Mouse (Mus musculus) forebrain, embryonic 15.5 days (tissue): ENCODE data around the gene Rev3l. TPM values are rescaled to one million over a fixed set of nuclear protein-coding genes. Genes with fewer than 3 reads are reported as not detected.
A peak's percentile ranks its signal among the peaks of the same experiment; 100 is the strongest.

Experiments
- ATAC-seq: fragments of 200-750 bp; cut with Nextera tagmentation; replicated peaks from 2 replicates; pipeline ENCODE4 v1.8.0; 2017; ENCODE audit warnings: mild to moderate bottlenecking, moderate TSS enrichment, moderate library complexity
- H3K27ac ChIP-seq: fragments of 300-500 bp; sonication (generic); replicated peaks from 2 replicates; pipeline ENCODE4 v1.5.1; 2015; ENCODE audit warnings: mild to moderate bottlenecking, inconsistent platforms
- H3K27me3 ChIP-seq: fragments of 300-500 bp; sonication (generic); 2 replicates; pipeline ENCODE4 v1.6.1; 2015; ENCODE audit warnings: inconsistent platforms
- H3K36me3 ChIP-seq: fragments of 300-500 bp; sonication (generic); 2 replicates; pipeline ENCODE4 v1.6.1; 2015; ENCODE audit warnings: mild to moderate bottlenecking, inconsistent platforms
- H3K4me1 ChIP-seq: fragments of 300-500 bp; sonication (generic); 2 replicates; pipeline ENCODE4 v1.6.1; 2015; ENCODE audit warnings: inconsistent platforms
- H3K4me2 ChIP-seq: fragments of 300-500 bp; sonication (generic); replicated peaks from 2 replicates; pipeline ENCODE4 v1.6.1; 2015; ENCODE audit warnings: mild to moderate bottlenecking, inconsistent platforms
- H3K4me3 ChIP-seq: fragments of 300-500 bp; sonication (generic); 2 replicates; pipeline ENCODE4 v1.5.1; 2015; ENCODE audit warnings: mild to moderate bottlenecking, inconsistent platforms
- H3K9ac ChIP-seq: fragments of 300-500 bp; sonication (generic); replicated peaks from 2 replicates; pipeline ENCODE4 v1.6.1; 2015; ENCODE audit warnings: mild to moderate bottlenecking, inconsistent platforms
- H3K9me3 ChIP-seq: fragments of 300-500 bp; sonication (generic); 2 replicates; pipeline ENCODE4 v1.6.1; 2016; ENCODE audit warnings: inconsistent platforms
- WGBS: fragments of 180-500 bp; shearing (Covaris S2); methylation state at CpG from one replicate; pipeline ENCODE4 v1.1.7; 2015; ENCODE audit warnings: mixed read lengths; 5-methylcytosine and 5-hydroxymethylcytosine counted together
- polyA plus RNA-seq: library from polyadenylated mRNA; unstranded; fragments of >200 nt; fragmentation: Nextera tagmentation; extraction: Ambion mirVana; gene quantifications from 2 replicates; pipeline ENCODE4 v1.2.1, GENCODE M21; 2015

Rev3l gene
- polyA plus RNA-seq, 1 experiment from 2014 or later, result 26.4 TPM

- Histone ChIP-seq H3K4me2 (no peak overlapping the region), H3K27ac (no peak overlapping the region), H3K9me3 (no peaks in the 10 kb centered on the region), H3K4me3 (no peak overlapping the region), H3K36me3 (peaks cover 56% of the 10 kb centered on the region), H3K4me1 (no peaks in the 10 kb centered on the region), H3K27me3 (no peaks in the 10 kb centered on the region), H3K9ac (no peak overlapping the region)
- 66% methylated on average over 3 of the region's 3 CpGs for WGBS
- no peak for ATAC-seq
Observed at GRCm38 (mm10) chr10:39811507-39811906, 79.6 kb downstream of the Rev3l start.

- ATAC-seq, result no peak
- H3K9me3 ChIP-seq, result no peaks in the 10 kb centered on the region
- H3K4me2 ChIP-seq, result no peak overlapping the region
- H3K27me3 ChIP-seq, result no peaks in the 10 kb centered on the region
- WGBS, result 73% methylated on average over 1 of the region's 1 CpGs
- peaks cover 35% of the 10 kb centered on the region for H3K36me3 ChIP-seq
- no peaks in the 10 kb centered on the region for H3K4me1 ChIP-seq
- no peak overlapping the region for H3K4me3 ChIP-seq
- H3K27ac ChIP-seq, result no peak overlapping the region
- H3K9ac ChIP-seq, result no peak overlapping the region
Observed at GRCm38 (mm10) chr10:39842621-39843020, 110.7 kb downstream of the Rev3l start.

- peaks cover 57% of the 10 kb centered on the region for H3K36me3 ChIP-seq
Observed at GRCm38 (mm10) chr10:39865509-39865908, 133.6 kb downstream of the Rev3l start.

GRCm38 (mm10) chr10:39888621-39889020 is 156.7 kb downstream of the Rev3l start:
- Histone ChIP-seq H3K36me3 (no peaks in the 10 kb centered on the region), H3K4me1 (no peaks in the 10 kb centered on the region), H3K27ac (no peak overlapping the region), H3K4me3 (no peak overlapping the region), H3K9ac (no peak overlapping the region), H3K27me3 (no peaks in the 10 kb centered on the region), H3K9me3 (no peaks in the 10 kb centered on the region), H3K4me2 (no peak overlapping the region)
- WGBS, result 81% methylated on average over 3 of the region's 3 CpGs
- ATAC-seq, result no peak

More at GRCm38 (mm10) chr10:39865509-39865908, 133.6 kb downstream of the Rev3l start:
- Histone ChIP-seq H3K4me1 (no peaks in the 10 kb centered on the region), H3K4me2 (no peak overlapping the region), H3K27ac (no peak overlapping the region), H3K4me3 (no peak overlapping the region), H3K27me3 (no peaks in the 10 kb centered on the region), H3K9ac (no peak overlapping the region), H3K9me3 (no peaks in the 10 kb centered on the region)
- 96% methylated on average over 2 of the region's 2 CpGs for WGBS
- no peak for ATAC-seq

GRCm38 (mm10) chr10:39893702-39894697 is 162.1 kb downstream of the Rev3l start:
- Histone ChIP-seq H3K4me3 (no peak overlapping the region), H3K4me2 (no peak overlapping the region), H3K27ac (no peak overlapping the region), H3K27me3 (no peaks in the 10 kb centered on the region), H3K9ac (no peak overlapping the region), H3K36me3 (no peaks in the 10 kb centered on the region), H3K9me3 (no peaks in the 10 kb centered on the region), H3K4me1 (peaks cover 9% of the 10 kb centered on the region)
- no peak for ATAC-seq
- WGBS, result 75% methylated on average over 11 of the region's 11 CpGs

- H3K27me3 ChIP-seq, result no peaks in the 10 kb centered on the region
- no peak overlapping the region for H3K4me2 ChIP-seq
- H3K9ac ChIP-seq, result no peak overlapping the region
- no peak for ATAC-seq
- no peaks in the 10 kb centered on the region for H3K36me3 ChIP-seq
- H3K27ac ChIP-seq, result no peak overlapping the region
- peaks cover 12% of the 10 kb centered on the region for H3K4me1 ChIP-seq
- 84% methylated on average over 5 of the region's 5 CpGs for WGBS
- H3K9me3 ChIP-seq, result no peaks in the 10 kb centered on the region
- H3K4me3 ChIP-seq, result no peak overlapping the region
Observed at GRCm38 (mm10) chr10:39896503-39896902, 164.6 kb downstream of the Rev3l start.

GRCm38 (mm10) chr10:39898874-39899371 is 167.0 kb downstream of the Rev3l start, which contains the start of gene Mfsd4b4:
Gene Mfsd4b4 (minus strand): TSS chr10:39899238.
- peak within 1 kb of the TSS; percentile 82 for H3K4me2 ChIP-seq
- H3K27ac ChIP-seq, result peak within 1 kb of the TSS; percentile 79
- peak within 1 kb of the TSS; percentile 83 for H3K9ac ChIP-seq
- H3K36me3 ChIP-seq, result no peaks in the 10 kb centered on the region
- H3K4me1 ChIP-seq, result peaks cover 12% of the 10 kb centered on the region
- no peaks in the 10 kb centered on the region for H3K9me3 ChIP-seq
- peak within 1 kb of the TSS; percentile 61 for H3K4me3 ChIP-seq
- peak; percentile 99 for ATAC-seq
- H3K27me3 ChIP-seq, result no peaks in the 10 kb centered on the region
- under 1% methylated on average over 40 of the region's 41 CpGs for WGBS

- Histone ChIP-seq H3K9me3 (no peaks in the 10 kb centered on the region), H3K9ac (no peak overlapping the region), H3K4me1 (peaks cover 4% of the 10 kb centered on the region; the same call in 1 of the 2 replicates), H3K36me3 (no peaks in the 10 kb centered on the region), H3K27ac (no peak overlapping the region), H3K4me2 (no peak overlapping the region), H3K27me3 (no peaks in the 10 kb centered on the region), H3K4me3 (no peak overlapping the region)
- ATAC-seq, result no peak
- 74% methylated on average over 3 of the region's 3 CpGs for WGBS
Observed at GRCm38 (mm10) chr10:39904191-39904590, 172.3 kb downstream of the Rev3l start.

GRCm38 (mm10) chr10:39906799-39907658 is 175.1 kb downstream of the Rev3l start:
- no peak overlapping the region for H3K27ac ChIP-seq
- H3K4me2 ChIP-seq, result no peak overlapping the region
- H3K36me3 ChIP-seq, result no peaks in the 10 kb centered on the region
- WGBS, result 81% methylated on average over 10 of the region's 10 CpGs
- no peak for ATAC-seq
- no peak overlapping the region for H3K9ac ChIP-seq
- H3K9me3 ChIP-seq, result no peaks in the 10 kb centered on the region
- H3K4me1 ChIP-seq, result no peaks in the 10 kb centered on the region
- H3K4me3 ChIP-seq, result no peak overlapping the region
- H3K27me3 ChIP-seq, result no peaks in the 10 kb centered on the region

- H3K9me3 ChIP-seq, result no peaks in the 10 kb centered on the region
- H3K9ac ChIP-seq, result no peak overlapping the region
- no peak for ATAC-seq
- H3K4me1 ChIP-seq, result no peaks in the 10 kb centered on the region
- H3K27me3 ChIP-seq, result no peaks in the 10 kb centered on the region
- no peak overlapping the region for H3K4me3 ChIP-seq
- no peak overlapping the region for H3K27ac ChIP-seq
- H3K36me3 ChIP-seq, result no peaks in the 10 kb centered on the region
- no peak overlapping the region for H3K4me2 ChIP-seq
- whole genome bisulfite sequencing, result 72% methylated on average over 13 of the region's 13 CpGs
Observed at GRCm38 (mm10) chr10:39908768-39909441, 177.0 kb downstream of the Rev3l start.

- Histone ChIP-seq H3K4me1 (no peaks in the 10 kb centered on the region), H3K9ac (no peak overlapping the region), H3K27me3 (no peaks in the 10 kb centered on the region), H3K27ac (no peak overlapping the region), H3K4me3 (no peak overlapping the region), H3K9me3 (no peaks in the 10 kb centered on the region), H3K36me3 (no peaks in the 10 kb centered on the region), H3K4me2 (no peak overlapping the region)
- no peak for ATAC-seq
Observed at GRCm38 (mm10) chr10:39912616-39913015, 180.7 kb downstream of the Rev3l start.
